Mouse (Mus musculus) right cerebral cortex, postnatal 36 days (tissue): ENCODE results near the gene Six2.
"Not testable (repeated sequence)": the region's sequence is repeated elsewhere in the genome, so short reads cannot be mapped to it uniquely, and the experiment has no call there.

Experiments
- DNase-seq, 2 experiments: peaks; one replicate each; pipeline ENCODE4 v3.0.0; 2022; ENCODE audit warnings: low spot score in 2 of 2, mixed read lengths in 1 of 2

Gene Six2

DNA sequence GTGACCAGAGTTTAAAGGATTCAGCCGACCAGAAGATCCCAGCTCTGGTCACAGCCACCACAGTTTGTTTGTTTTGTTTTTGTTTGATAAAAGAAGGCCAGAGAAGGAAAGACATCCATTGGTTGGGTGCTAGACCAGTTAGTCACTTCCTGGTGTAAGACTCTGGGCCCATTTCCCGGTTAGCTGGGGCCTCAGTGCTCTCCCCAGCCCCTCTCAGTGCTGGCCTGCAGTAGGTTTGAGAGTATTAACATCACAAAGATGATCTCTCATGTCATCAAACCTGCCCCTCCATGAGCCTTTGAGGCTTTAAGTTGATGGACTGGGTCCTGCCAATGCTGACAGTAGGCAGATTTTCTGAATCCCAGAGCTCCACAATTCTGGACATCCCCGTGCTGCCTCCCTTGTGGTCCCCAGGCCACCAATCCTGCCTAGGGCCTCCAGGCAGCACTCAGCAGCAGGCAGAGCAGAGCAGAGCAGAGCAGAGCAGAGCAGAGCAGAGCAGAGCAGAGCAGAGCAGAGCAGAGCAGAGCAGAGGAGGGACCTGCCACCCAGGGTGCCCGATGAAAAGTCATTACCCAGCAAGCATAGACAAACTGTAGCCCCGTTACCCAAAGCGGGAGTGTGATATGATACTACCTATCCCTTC is 2.4 kb upstream of the Six2 start:
- DNase-seq: no peak

DNA sequence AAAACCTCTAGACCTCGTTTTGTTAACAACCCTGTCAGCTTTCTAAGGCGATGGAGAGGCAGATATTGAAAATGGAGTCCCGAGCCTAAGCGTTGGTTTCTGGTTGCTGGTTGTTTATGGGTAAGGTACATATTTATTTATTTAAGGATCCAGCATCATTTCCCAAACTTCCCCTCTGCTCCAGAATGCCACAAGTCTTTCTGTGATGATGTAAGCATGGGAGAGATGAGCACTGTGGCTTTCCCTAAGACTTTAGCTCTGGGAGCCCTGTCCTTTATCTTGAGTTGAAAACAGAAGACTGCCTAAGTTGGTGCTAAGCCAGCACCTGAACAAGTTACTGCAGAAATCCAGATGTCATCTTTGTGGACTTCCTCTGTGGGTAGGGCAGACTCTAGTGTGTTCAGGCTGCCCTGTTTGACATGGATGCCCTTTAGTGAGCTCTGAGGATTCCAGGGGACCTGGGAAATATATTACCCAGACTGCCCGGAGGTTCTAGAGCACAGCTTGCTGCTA is 1.8 kb upstream of the Six2 start:
- DNase-seq: no peak

DNA sequence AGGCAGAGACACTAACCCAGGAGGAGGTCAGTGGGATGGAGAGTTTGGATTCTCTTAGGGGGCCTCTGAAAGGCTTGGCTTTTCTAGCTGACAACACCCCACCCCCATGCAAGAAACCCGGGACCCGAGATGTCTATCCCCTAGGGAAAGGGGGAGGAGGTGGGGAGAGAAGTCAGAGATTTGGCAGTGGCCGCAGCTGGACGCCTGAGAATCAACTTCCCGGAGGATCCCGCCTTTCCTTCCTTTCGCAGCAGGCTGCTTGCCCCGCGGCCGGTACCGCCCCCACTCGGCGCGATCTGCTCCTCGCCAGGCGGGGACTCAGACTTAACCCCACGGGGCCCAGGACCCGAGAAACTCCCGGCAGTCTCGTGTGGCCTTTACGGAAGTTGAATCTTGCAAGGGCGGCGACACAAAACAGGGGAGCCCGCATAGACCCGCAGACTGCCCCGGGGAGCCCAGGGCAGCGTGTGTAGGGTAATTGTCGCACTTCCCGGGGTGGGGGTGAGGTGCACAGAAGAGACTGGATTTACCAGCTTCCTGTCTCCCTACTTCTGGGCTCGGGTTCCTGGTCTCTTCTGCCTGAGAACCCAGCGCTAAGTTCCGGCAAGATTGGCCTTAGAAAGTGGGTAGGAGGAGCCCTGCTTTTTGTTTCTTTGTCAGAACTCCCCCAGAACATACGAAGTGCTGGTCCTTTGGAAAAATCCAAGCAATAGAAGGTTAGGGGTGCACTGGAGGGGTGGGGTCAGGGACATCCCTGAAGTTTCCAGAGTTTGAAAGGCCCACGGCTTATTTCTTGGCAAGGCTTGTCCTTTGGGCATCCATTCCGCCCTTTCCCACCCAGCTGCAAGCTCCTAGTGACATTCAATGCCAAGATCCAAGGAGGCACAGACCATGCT is 1.1 kb upstream of the Six2 start:
- no peak for DNase-seq

DNA sequence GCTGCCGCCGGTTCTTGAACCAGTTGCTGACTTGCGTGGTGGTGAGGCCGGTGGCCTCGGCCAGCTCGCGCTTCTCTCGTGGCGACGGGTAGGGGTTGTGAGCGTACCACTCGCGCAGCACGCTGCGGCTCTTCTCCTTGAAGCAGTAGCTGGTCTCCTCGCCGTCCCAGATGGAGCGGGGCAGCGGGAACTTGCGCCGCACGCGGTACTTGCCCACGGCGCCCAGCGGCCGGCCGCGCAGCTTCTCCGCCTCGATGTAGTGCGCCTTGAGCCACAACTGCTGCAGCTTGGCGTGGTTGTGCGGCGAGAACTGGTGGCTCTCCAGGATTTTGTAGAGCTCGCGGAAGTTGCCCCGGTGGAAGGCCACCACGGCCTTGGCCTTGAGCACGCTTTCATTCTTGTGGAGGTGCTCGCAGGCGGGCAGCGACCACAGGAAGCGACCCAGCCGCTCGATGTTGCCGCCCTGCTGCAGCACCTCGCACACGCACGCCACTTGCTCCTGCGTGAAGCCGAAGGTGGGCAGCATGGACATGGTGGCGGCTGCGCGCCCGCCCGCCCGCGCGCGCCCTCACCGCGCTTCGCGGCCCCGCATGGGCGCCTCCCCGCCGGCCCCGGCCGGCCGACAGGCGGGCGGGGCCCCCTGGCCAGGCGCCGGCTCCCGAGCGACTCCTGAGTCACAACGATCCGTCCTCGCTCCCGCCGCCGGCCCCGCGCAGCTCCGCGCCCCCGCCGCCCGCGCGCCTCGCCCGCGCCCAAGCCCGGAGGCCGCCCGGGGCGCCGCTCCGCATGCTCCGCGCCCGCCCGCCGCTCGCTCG is 446 bp downstream of the Six2 start:
- DNase-seq: no peak

DNA sequence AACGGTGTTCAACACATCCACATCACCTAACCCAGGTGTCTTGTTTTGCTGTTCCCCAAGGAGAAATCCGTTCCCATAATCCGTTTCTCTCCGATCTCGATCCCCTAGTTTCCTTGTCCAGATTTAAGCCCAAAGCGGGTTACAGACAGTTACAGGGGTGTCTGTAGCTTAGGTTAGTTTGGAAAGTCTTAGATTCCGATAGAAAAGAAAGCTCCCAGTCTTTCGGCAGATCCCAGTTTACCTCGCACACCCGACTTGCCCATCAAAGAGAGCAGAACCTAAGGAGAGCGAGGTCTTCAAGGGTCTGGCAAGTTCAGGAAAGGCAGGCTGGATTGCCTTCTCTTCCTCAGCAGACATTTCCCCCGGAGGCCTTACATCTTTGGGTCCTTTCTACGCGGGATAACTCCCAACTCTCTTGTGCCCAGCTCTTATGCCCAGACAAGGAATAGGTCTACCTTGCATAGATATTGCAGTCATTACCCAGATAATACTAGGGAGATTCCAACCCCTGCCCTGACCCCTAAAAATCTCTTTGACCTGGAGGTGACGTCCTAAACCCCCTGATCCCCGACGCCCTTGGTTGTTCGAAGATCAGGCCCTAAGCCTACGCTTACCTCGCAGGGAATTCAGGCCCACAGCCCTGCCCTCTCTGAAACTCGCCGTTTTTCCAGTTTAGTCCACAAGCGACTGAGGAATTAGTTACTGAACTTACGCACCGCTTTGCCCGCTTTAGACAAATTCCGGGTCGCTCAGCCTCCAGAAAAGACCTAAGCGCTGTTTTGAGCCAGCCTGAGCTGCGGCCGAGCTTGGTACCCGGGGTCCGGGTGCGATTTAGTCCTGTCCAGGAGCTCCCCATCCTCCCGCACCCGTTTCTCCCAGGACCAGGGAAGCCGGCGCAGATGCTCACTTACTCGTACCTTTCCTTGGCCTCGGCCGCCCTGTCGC is 1.3 kb downstream of the Six2 start:
- no peak for DNase-seq

DNA sequence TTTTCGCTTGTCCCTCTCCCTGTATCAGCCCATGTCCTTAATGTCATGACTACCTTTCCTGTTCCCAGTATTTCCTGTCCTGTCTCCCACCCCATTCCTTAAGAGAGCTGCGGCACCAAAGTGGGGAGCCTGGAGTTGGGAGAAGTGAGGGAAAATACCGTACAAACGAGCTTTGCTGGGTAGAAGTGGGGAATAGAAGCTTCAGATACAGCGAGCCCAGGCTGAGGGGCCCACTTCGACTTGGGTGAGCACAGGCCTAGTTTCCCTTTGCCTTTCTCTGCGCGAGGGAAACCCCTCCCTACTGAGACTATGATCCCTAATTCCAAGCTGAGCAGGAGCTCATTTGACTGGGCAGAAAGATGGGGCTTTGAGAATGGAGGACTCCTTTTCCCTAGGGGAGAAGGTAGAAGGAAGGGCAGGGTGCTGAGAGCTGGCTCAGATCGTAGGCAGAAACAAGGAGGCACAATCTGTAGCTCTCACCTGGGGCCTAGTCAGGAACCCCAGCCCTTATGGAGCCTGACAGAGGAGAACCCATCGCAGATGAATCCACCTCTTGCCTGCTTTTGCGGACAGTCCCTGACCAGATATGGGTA is 2.3 kb downstream of the Six2 start:
- DNase-seq: no peak

DNA sequence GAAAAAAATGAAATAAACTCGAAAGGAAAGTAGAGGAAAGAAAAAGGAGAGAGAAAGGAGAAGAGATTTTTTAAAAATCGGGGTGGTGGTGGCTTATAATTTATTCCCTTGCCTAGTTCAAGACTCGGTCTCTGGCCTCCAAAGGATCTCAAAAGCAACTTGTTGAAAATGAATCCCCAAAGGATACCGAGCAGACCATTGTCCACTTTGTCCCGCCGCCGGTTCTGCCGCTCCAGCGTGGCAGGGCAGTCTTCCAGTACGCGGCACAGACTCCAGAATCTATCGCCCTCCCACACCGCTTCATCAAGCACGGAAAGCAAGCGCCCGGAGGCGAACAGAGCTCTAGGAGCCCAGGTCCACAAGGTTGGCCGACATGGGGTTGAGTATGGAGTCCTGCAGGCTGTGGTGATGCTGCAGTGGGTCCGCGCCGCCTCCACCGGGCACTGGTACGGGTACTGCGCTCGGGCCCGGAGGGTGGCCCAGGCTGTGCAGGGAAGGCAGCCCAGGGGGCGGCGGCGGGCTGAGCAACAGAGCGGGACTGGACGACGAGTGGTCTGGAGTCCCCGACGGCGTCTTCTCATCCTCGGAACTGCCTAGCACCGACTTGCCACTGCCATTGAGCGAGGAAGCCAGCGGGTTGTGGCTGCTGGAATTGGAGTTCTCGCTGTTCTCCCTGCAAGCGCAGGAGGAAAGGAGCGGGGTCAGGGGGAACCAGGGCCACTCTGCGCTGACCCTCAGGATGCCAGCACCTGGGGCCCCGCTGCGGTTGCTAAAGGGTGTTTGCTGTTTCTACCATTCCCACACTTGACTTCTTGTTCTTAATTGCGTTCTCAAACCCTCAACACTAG is 3.0 kb downstream of the Six2 start:
- no peak for DNase-seq

DNA sequence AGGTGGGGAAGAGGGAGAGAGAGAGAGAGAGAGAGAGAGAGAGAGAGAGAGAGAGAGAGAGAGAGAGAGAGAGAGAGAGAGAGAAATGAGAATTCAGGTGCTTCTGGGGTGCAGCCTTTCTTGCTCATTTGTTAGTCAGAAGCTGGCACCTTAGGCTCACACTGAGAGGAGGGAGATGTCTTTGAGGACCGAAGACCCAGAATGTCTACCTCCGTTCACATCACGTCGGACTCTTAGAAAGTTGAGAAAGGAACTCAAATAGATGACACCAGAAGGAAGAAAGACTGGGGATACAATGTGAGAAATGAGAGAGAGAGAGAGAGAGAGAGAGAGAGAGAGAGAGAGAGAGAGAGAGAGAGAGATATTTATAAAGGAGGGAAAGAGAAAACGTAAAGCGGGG is 3.6 kb downstream of the Six2 start:
- DNase-seq: not testable (repeated sequence)

DNA sequence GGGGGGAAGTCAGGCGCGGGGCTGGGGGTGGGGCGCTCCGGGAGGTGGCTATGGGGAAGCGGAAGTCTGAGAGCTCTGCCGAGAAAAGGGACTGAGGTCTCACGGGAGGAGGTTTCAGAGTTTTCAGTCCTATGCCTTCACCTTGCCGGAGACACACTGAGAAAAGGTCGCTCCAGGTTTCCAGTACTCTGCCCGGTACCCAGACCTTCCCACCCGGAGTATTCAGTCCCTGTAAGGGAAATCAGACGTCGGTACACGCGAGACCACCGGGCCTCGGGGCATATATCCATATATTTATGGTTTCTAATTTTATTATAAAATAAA is 4.1 kb downstream of the Six2 start:
- DNase-seq: no peak

DNA sequence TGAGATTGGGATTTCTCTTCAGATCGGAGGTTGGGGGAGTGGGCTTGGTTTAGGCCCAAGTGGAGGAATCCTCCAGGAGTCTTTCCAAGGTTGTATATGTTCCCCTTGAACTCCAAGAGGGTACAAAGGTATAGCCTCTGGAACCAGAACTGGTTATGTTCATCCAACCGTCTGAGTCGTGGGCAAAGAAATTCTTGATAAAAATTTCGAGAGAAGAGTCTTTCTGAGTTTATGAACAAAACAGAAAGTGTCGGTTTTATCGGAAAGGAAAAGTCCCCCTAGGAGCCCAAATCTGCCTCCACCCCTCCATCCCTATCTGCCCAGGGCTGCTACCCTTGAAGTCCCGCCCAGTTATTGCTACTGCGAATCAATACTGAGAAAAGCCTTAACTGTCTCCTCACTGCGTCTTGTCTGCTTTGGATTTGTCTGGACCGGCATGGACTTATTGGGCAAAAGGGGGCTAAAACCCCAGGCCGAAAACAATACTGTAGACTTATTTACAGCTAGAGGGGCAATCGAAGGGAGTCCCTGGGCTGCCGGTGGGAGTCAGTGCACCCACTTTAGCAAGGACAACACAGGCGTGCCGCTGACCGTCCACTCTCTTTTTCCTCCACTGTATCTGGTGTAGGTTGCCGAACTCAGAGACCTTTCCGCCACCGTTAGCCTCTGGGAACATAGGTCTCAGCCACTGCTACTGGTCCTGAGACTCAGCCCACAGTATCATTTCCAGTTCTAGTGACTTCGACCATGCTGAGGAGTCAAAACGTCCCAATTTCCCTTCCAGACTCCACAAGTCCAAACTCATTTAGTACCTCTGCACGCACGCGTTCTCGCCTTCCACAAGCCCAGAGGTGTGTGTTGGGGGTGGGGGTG is 4.7 kb downstream of the Six2 start:
- DNase-seq: no peak

DNA sequence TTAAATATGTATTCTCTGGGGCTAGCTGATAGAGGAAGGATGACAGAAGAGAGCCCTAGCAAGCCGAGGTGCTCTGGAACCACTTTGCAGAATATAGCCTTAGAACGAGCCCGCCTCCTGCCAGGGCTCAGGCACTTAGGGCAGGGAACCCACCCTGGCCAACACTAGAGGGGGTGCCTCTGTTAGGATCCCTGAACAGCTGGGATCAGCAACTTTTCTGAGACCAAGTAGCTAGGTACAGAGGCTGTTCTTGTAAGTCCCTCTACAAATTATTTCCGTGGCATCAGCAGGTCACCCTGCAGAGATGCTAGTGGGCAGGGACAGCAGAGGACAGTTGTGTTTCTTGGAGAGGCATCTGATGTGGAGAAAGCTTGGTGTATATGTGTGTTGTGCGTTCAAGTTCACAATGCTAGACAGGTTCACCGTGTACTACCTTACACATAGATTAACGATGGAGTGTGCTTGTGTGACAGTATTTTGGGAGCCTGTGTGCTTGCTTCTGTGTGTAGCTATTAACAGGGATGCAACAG is 5.8 kb downstream of the Six2 start:
- DNase-seq: no peak

DNA sequence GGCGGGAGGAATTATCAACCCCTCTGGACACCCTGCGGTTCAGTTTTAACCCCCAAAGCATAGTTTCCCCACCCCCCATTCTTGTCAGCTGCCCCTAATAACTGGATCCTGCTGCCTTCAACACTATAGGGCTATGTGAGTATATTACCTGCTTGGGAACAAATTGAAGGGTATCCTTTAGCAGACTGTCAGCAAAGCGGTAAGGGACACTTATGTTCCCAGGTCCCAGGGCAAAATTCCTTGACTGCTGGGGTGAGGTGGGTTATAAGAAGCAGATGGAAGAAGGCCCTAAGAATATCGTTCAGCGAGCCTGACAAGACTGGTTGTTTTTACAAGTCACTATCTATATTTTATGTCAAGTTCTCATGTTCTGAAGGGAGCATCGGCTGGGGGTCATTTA is 6.3 kb downstream of the Six2 start:
- DNase-seq: no peak

DNA sequence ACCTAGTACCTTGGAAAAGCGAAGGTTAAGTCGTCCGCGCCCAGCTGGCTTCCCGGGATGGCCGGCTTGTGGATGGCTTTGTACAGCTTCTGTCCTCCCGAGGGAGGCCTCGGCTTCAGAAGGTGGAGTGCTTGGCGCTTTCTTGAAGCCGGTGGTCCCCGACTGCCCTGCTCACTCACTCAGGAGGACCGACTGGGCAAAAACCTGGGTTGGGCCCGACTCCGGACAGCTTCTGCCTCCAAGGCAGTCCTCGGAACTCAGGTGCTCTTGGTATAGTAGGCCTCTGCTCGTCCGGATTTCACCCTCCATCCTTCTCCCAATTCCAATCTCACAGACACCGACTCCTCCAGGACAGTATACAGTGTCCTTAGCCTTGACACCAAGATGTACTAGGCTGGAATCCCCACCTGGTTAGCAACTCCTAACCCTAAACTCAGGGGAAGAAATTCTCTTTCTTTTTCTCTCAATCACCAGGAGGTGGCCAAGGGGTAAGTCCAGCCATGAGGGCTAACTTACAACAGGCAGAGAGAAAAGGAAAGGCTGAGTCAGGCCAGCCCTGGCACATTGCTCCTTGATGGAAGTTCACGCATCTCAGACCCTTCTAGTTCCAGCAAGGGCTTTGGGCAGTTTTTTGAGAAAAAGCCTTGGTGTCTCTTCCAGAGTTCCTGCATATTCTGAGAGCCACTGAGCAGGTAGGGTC is 7.1 kb downstream of the Six2 start:
- no peak for DNase-seq

DNA sequence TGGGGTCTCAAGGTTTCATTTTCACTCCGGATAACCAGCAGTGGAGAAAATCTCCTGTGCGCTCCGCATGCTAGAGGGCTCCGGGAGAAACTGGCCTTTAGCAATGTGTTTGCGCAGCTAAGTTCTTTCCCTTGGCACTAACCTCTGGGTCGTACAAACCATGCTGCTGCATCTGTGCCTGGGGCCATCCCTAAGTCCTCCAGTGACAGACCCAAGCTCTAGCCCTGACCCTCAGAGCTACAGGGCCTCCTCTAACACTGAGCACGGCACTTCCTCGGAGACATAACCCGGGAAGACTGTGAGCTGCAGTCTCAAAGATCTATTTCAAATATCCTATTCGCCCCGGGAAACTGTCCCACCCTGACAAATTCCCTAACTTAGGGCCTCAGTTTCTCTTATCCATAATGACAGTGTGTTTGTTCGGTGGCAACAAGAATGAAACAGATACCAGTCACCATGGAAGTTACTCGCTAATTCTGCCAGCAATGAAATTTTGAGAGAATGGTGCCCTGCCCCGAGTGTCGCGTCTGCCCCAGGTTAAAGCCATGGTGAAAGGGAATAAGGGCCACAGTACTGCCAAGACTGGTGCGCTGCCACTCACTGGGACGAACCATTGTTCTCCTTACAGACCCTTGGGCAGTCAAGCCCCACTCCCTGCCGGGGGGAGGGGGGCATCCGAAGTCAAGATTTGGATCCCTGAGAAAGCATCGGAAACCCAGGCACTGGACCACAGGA is 7.8 kb downstream of the Six2 start:
- DNase-seq: no peak

DNA sequence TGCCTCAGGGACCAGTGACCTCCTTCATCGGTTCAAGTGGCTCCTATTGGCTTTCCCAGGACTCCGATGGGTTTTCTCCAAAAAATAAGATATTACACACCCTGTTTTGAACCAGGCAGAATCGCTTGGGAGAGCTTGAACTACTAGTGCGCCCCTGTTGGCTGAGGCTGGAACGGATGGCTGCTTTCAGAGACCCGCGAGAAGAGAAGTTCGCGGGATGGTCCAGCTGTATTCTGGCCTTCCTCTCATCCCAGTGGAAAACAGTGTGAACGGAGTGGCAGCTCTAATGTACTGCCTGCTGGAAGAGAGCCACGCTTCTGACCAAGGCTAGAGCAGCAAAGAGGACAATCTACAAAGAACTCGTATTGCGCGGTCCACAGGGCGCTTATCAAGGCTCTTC is 8.4 kb downstream of the Six2 start:
- no peak for DNase-seq

DNA sequence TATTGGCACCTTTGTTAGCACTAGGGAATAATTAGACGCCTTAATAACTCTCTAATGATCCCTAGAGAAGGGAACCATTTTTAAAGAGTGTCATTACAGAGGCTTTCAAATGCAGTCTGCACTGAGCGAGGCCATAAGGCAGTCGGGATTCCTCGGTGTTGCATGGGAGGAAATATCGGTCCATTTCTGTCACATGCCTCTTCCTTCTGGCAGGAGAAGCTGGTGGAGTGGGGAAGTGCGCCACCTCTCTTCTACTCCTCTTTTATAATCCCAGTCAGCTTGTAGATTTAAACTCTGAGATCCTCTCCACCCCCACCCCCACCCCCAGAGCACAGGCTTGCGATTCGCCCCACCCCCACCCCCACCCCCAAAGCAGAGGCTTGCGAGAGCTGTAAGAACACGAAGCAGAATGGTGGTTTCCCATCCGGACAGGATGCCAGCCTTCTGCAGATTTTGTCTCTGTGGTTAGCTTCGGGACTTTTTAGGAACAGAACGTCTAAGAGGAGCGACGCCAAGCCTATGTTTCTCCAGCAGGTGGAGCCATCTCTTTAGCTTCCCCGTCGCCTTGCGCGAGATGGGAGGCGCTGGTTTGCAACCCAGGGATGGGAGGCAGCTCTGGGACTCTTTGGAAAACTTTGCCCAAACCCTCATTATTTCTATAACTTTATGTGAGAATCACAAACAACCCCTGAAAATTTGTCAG is 23.3 kb downstream of the Six2 start:
- peak; percentile 34 to 56 for DNase-seq

DNA sequence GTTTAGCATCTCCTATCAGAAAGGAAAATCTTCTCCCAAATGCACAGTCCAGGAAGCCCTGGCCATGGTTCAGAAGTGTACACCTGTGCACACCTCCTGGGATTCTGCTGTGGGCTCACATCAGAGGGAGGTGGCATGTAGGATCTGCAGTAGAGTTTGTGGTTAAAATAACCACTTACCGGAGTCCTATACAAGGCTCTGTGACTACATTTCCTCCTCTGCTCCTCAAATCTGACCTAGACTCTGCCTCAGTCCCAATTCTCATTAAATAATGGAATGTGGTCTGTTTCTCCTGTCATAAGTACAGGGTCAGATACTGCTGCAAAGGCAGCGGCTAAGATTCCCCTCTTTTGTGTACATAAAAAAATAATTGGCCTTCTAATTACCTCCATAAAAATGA is 23.9 kb downstream of the Six2 start:
- DNase-seq: no peak
